Mouse (Mus musculus): Measurements from ENCODE around the gene Ulk1. TPM values are rescaled to one million over a fixed set of nuclear protein-coding genes. Genes with fewer than 3 reads are reported as not detected.

The Ulk1 gene
- polyA plus RNA-seq, 1 experiment from 2014 or later = 52.6 TPM

GRCm38 (mm10) chr5:110788684-110789083 is 21.2 kb downstream of the Ulk1 start:
- Histone ChIP-seq H3K9me3 (ENCODE audit: control insufficient read depth, low read length) (no peaks in the 10 kb centered on the region), H3K4me2 (ENCODE audit: low read depth, low read length) (no peak overlapping the region), H3K27me3 (ENCODE audit: control insufficient read depth, insufficient read depth, low read length) (no peaks in the 10 kb centered on the region), H3K27ac (ENCODE audit: low read depth, low read length) (no peak overlapping the region), H3K4me3 (ENCODE audit: low read depth, low read length) (no peak overlapping the region), H3K36me3 (ENCODE audit: control insufficient read depth, insufficient read depth, low read length) (peaks cover 75% of the 10 kb centered on the region), H3K9ac (replicated peaks; ENCODE audit: low read depth, low read length) (no peak overlapping the region), H3K4me1 (ENCODE audit: control insufficient read depth, insufficient read depth, low read length) (no peaks in the 10 kb centered on the region)
- 71% methylated on average over 5 of the region's 5 CpGs for WGBS
- peak; percentile 66; the same call in 1 of the 2 replicates for ATAC-seq (ENCODE audit: low read depth)

GRCm38 (mm10) chr5:110786081-110786835 is 23.6 kb downstream of the Ulk1 start:
- Histone ChIP-seq H3K4me3 (ENCODE audit: low read depth, low read length) (no peak overlapping the region), H3K9me3 (ENCODE audit: control insufficient read depth, low read length) (no peaks in the 10 kb centered on the region), H3K4me2 (ENCODE audit: low read depth, low read length) (no peak overlapping the region), H3K36me3 (ENCODE audit: control insufficient read depth, insufficient read depth, low read length) (peaks cover 51% of the 10 kb centered on the region), H3K27me3 (ENCODE audit: control insufficient read depth, insufficient read depth, low read length) (no peaks in the 10 kb centered on the region), H3K4me1 (ENCODE audit: control insufficient read depth, insufficient read depth, low read length) (no peaks in the 10 kb centered on the region), H3K9ac (replicated peaks; ENCODE audit: low read depth, low read length) (no peak overlapping the region), H3K27ac (ENCODE audit: low read depth, low read length) (no peak overlapping the region)
- ATAC-seq (ENCODE audit: low read depth) = no peak
- 82% methylated on average over 11 of the region's 11 CpGs for WGBS

DNA sequence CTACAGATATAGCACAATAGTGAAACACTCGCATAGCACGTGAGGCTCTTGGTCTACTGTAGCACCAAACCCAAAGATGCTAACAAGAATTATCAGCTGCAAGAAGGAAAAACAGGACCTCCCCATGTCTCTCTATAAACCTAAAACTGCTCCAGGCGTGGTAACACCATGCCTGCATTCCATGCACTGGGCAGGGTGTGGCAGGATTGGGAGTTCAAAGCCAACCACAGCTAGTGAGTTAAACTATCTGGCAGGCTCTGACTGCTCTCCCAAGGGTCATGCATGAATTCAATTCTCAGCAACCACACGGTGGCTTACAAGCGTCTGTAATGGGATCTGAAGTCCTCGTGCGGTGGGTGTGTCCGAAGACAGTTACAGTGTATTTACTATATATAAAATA is 26.7 kb downstream of the Ulk1 start:
- Histone ChIP-seq H3K4me1 (ENCODE audit: control insufficient read depth, insufficient read depth, low read length) (peaks cover 12% of the 10 kb centered on the region; the same call in 1 of the 2 replicates), H3K4me3 (ENCODE audit: low read depth, low read length) (no peak overlapping the region), H3K36me3 (ENCODE audit: control insufficient read depth, insufficient read depth, low read length) (peaks cover 27% of the 10 kb centered on the region), H3K9ac (replicated peaks; ENCODE audit: low read depth, low read length) (no peak overlapping the region), H3K27ac (ENCODE audit: low read depth, low read length) (no peak overlapping the region), H3K27me3 (ENCODE audit: control insufficient read depth, insufficient read depth, low read length) (no peaks in the 10 kb centered on the region), H3K4me2 (ENCODE audit: low read depth, low read length) (no peak overlapping the region), H3K9me3 (ENCODE audit: control insufficient read depth, low read length) (no peaks in the 10 kb centered on the region)
- no peak for ATAC-seq (ENCODE audit: low read depth)
- 77% methylated on average over 8 of the region's 8 CpGs for WGBS

- ATAC-seq (ENCODE audit: low read depth) = no peak
- H3K27ac ChIP-seq (ENCODE audit: low read depth, low read length) = no peak overlapping the region
- 86% methylated on average over 7 of the region's 7 CpGs for WGBS
Measured at GRCm38 (mm10) chr5:110781529-110782238, 28.2 kb downstream of the Ulk1 start.

DNA sequence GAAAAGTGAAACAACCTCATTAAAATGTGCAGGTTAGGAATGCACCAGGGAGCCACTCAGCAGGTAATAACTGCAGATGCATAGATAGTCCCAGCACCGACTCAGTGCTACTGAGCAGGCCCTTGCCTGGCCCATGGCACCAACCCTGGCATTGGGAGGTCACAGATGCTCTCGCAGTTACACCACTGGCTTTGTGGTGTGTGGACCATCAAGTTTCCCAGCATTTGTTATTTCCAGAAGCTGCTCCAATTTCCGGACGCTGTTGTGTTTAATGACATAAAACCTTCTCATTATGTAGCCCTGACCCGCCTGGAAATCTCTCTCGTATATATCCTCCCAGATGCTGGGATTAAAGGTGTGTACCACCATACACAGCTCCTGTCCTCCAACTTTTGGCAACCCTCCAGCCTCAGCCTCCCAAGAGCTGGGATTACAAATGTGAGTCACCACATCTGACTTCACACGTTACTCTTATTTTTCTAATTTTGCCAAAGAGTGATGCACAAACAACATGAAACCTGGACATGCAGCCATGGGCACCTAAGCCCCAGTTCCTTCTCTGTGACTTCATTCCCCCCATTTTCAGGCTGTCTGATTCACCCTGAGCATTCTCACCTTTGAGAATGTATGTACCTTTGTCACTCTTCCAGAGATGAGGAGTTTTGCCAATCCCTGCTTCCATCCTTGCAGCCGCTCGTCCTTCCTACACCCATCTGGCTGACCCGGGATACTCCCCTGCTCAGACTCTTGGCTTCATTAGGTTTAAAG is 29.0 kb downstream of the Ulk1 start:
- peaks cover 6% of the 10 kb centered on the region for H3K36me3 ChIP-seq (ENCODE audit: control insufficient read depth, insufficient read depth, low read length)
- H3K9ac ChIP-seq (replicated peaks; ENCODE audit: low read depth, low read length) = peak overlapping the region; percentile 67
- peaks cover 12% of the 10 kb centered on the region; the same call in 1 of the 2 replicates for H3K4me1 ChIP-seq (ENCODE audit: control insufficient read depth, insufficient read depth, low read length)
- H3K27me3 ChIP-seq (ENCODE audit: control insufficient read depth, insufficient read depth, low read length) = no peaks in the 10 kb centered on the region
- peak overlapping the region; percentile 98 for H3K4me2 ChIP-seq (ENCODE audit: low read depth, low read length)
- 63% methylated on average over 10 of the region's 10 CpGs for whole genome bisulfite sequencing
- peak; percentile 68; the same call in 1 of the 2 replicates for ATAC-seq (ENCODE audit: low read depth)
- peak overlapping the region; percentile 63 for H3K4me3 ChIP-seq (ENCODE audit: low read depth, low read length)
- H3K9me3 ChIP-seq (ENCODE audit: control insufficient read depth, low read length) = no peaks in the 10 kb centered on the region
- 0 out of 2 replicates have a peak overlapping the region, but pooled peaks have one; percentile 16 for H3K27ac ChIP-seq (ENCODE audit: low read depth, low read length)

More at GRCm38 (mm10) chr5:110781529-110782238, 28.2 kb downstream of the Ulk1 start:
- Histone ChIP-seq H3K4me2 (ENCODE audit: low read depth, low read length) (no peak overlapping the region), H3K36me3 (ENCODE audit: control insufficient read depth, insufficient read depth, low read length) (peaks cover 13% of the 10 kb centered on the region), H3K9me3 (ENCODE audit: control insufficient read depth, low read length) (no peaks in the 10 kb centered on the region), H3K27me3 (ENCODE audit: control insufficient read depth, insufficient read depth, low read length) (no peaks in the 10 kb centered on the region), H3K4me1 (ENCODE audit: control insufficient read depth, insufficient read depth, low read length) (peaks cover 12% of the 10 kb centered on the region; the same call in 1 of the 2 replicates), H3K9ac (replicated peaks; ENCODE audit: low read depth, low read length) (no peak overlapping the region), H3K4me3 (ENCODE audit: low read depth, low read length) (no peak overlapping the region)

DNA sequence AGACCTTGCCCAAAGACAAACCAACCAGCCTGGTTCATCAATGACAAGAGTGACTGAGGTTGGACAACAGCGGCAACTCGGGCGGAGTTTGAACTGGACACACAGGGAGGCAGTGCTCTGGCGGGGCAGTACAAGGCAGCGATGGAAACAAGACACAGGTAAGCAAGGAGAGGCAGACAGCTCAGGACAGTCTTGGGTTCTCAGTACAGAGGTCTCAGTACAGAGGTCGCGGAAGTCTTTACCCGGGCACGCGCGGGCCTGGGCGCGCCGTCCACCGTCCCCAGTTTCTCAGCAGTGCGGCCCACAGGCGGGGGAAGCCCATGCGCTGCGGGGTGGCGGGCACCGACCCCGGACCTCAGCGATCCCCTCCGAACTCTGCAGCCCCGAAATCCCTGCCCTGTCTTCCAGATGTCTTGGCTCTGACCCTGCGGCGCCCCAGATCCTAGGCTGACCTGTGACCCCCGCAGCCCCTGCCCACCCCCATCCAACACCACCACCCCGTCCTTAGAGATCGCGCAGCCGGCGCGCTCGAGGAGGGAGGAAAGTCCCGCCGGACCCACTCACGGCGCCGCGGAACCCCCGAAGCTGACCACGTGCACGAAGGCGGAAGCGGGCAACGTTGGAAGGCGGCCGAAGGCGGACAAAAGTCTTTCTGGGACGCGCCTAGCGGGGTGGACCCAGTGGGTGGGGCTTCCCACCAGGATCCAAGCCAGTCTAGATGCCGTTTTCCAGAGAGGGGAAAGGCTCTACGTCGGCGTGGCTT is 29.7 kb downstream of the Ulk1 start, which contains the start of gene Pus1:
TSS of gene Pus1 (minus strand) at position 662 of the 763 bp plus-strand sequence.
- Histone ChIP-seq H3K27me3 (ENCODE audit: control insufficient read depth, insufficient read depth, low read length) (no peaks in the 10 kb centered on the region), H3K36me3 (ENCODE audit: control insufficient read depth, insufficient read depth, low read length) (peaks cover 4% of the 10 kb centered on the region), H3K4me3 (ENCODE audit: low read depth, low read length) (peak within 1 kb of the TSS; percentile 63), H3K4me1 (ENCODE audit: control insufficient read depth, insufficient read depth, low read length) (peaks cover 12% of the 10 kb centered on the region; the same call in 1 of the 2 replicates), H3K9me3 (ENCODE audit: control insufficient read depth, low read length) (no peaks in the 10 kb centered on the region), H3K9ac (replicated peaks; ENCODE audit: low read depth, low read length) (peak within 1 kb of the TSS; percentile 67), H3K27ac (ENCODE audit: low read depth, low read length) (0 out of 2 replicates have a peak within 1 kb of the TSS, but pooled peaks have one; percentile 16), H3K4me2 (ENCODE audit: low read depth, low read length) (peak within 1 kb of the TSS; percentile 98)
- under 1% methylated on average over 53 of the region's 57 CpGs for WGBS
- ATAC-seq (ENCODE audit: low read depth) = peak; percentile 88

DNA sequence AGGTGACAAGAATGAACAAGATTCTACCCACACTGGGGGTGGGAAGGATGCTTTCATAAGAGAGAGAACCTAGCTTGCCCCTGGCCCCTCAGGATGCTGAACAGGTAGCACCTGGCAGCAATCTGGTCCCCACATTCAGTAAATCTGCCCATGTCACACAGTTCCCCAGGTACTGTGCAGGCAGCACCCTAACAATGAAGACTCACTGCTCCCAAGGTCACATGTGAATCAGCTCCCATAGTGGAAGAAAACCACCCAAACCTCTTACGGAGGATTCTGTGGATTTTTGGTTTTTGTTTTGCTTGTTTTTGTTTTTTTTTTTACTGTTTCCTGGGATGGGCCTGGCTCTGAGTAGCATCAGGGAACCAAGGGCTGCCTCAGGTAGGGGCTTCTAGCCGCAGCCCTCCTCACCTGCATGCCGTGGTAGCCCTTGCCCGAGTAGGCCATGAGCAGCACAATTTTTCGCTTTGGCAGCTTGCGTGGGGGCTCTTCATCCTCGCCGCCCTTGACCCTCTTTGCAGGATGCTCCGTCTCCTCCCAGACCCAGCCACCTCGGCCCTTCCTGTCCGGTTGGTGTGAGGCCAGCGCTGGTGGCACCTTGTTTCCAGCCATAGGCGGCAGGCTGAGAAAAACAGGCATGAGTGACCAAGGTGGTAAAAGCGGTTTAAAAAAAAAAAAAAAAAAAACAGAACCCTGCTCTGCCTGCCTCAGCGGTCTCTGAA is 30.5 kb downstream of the Ulk1 start:
- no peaks in the 10 kb centered on the region for H3K27me3 ChIP-seq (ENCODE audit: control insufficient read depth, insufficient read depth, low read length)
- H3K27ac ChIP-seq (ENCODE audit: low read depth, low read length) = no peak overlapping the region
- peak overlapping the region; percentile 98 for H3K4me2 ChIP-seq (ENCODE audit: low read depth, low read length)
- 19% methylated on average over 15 of the region's 15 CpGs for WGBS
- H3K9me3 ChIP-seq (ENCODE audit: control insufficient read depth, low read length) = no peaks in the 10 kb centered on the region
- peaks cover 12% of the 10 kb centered on the region; the same call in 1 of the 2 replicates for H3K4me1 ChIP-seq (ENCODE audit: control insufficient read depth, insufficient read depth, low read length)
- H3K9ac ChIP-seq (replicated peaks; ENCODE audit: low read depth, low read length) = peak overlapping the region; percentile 67
- peaks cover 8% of the 10 kb centered on the region for H3K36me3 ChIP-seq (ENCODE audit: control insufficient read depth, insufficient read depth, low read length)
- ATAC-seq (ENCODE audit: low read depth) = no peak
- peak overlapping the region; percentile 63 for H3K4me3 ChIP-seq (ENCODE audit: low read depth, low read length)

DNA sequence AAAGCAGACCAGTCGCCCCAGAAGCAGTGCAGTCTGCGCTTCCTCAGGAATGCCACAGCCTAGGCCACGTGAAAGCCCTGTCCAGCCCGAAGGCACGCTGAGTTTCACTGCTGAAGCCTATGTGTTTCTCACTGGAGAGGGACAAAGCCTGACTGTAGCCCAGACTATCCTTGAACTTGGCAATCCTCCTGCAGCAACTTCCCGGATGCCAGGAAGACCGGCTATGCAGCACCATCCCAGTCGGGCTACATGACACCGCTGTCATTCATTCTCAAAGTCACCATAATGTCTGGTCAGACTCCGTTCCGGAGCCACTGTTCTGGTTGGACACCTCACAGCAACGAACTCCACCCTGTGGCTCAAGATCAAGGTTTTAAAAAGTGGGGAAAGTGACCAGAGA is 31.6 kb downstream of the Ulk1 start:
- no peak overlapping the region for H3K4me3 ChIP-seq (ENCODE audit: low read depth, low read length)

More for the DNA sequence above, 31.6 kb downstream of the Ulk1 start:
- Histone ChIP-seq H3K9ac (replicated peaks; ENCODE audit: low read depth, low read length) (no peak overlapping the region), H3K9me3 (ENCODE audit: control insufficient read depth, low read length) (no peaks in the 10 kb centered on the region), H3K36me3 (ENCODE audit: control insufficient read depth, insufficient read depth, low read length) (peaks cover 8% of the 10 kb centered on the region; the same call in 1 of the 2 replicates), H3K27ac (ENCODE audit: low read depth, low read length) (no peak overlapping the region), H3K4me2 (ENCODE audit: low read depth, low read length) (no peak overlapping the region), H3K27me3 (ENCODE audit: control insufficient read depth, insufficient read depth, low read length) (no peaks in the 10 kb centered on the region), H3K4me1 (ENCODE audit: control insufficient read depth, insufficient read depth, low read length) (peaks cover 12% of the 10 kb centered on the region; the same call in 1 of the 2 replicates)
- 91% methylated on average over 12 of the region's 12 CpGs for WGBS
- ATAC-seq (ENCODE audit: low read depth) = no peak

Measured in neural tube, embryonic 14.5 days (tissue).